Mouse (Mus musculus) v-Abl transformed pro-B cells (cell line): ENCODE measurements around the gene Serhl.

Experiments used
- in situ Hi-C, 2 experiments: fragments of 400-800 bp; cut with MboI; formaldehyde crosslinking; loops; one replicate each; pipeline ENCODE4 v1.15.1; 2025; ENCODE audit not compliant: unreplicated experiment in 2 of 2

The Serhl gene

GRCm38 (mm10) chr15:83157667-83158064 is 68.4 kb downstream of the Serhl start:
- in situ Hi-C loops = no loop called here

- in situ Hi-C loops = no loop called here
Measured at GRCm38 (mm10) chr15:83158587-83159160, 69.4 kb downstream of the Serhl start.

DNA sequence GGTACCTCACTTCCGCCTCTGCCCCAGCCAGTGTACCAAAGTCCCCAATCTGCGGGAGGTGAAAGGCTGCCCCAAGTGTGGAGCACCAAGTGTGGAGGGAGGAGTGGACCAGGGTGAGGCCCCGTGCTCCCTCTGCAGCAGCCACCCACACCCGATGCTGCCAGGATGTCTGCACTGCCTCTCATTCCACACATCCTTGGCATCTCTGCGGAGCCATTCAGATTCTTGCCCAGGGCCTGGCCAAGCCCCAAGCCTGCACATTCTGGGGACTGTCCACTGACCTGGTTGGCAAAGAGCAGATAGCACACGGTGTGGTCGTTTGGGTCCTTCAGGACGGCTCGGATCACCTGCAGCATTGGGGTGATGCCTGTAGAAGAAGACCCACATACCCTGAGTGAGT is 70.5 kb downstream of the Serhl start:
- in situ Hi-C loops = no loop called here

GRCm38 (mm10) chr15:83160561-83160960 is 71.3 kb downstream of the Serhl start:
- in situ Hi-C loops = no loop called here

GRCm38 (mm10) chr15:83161062-83161748 is 71.9 kb downstream of the Serhl start:
- in situ Hi-C loops = no loop called here

- in situ Hi-C loops = no loop called here
Measured at GRCm38 (mm10) chr15:83162001-83162400, 72.7 kb downstream of the Serhl start.

DNA sequence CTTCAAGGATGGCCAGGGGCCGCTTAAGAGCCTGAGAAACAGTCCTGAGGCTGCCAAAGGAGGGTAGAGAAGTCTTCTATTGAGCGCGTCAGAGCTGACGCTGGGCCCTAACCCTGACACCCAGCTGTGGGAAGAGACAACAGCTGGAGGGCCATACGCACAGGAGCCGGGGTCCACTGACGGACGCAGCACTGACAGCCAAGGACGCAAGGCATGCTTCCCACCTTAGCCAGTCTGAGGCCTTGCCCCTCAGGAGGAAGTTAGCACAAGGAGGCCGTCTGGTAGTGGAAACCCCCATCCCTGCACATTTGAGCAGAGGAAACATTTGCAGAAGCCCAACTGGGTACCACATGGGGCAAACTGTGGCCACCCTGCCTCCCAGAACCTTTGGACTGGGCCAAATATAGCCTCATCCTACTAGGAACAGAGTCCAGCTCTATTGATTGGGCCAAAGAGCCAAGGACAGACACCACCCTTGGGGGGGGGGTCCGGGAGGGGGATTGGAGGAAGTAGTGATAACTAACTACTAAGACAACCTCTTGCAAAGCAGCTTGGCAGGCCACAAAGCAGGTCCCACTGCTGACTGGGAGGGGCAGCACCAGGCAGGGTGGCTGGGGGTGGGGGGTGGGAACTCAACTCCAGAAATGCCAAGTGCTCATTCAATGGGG is 73.6 kb downstream of the Serhl start:
- in situ Hi-C loops = no loop called here

- in situ Hi-C loops = no loop called here
Measured at GRCm38 (mm10) chr15:83164971-83165471, 75.7 kb downstream of the Serhl start.

GRCm38 (mm10) chr15:83165526-83166315 is 76.4 kb downstream of the Serhl start:
- in situ Hi-C loops = no loop called here
